Mouse (Mus musculus) ES-Bruce4 (cell line): ENCODE data around the gene Dhrs13. TPM values are rescaled to one million over a fixed set of nuclear protein-coding genes. Genes with fewer than 3 reads are reported as not detected.
A peak's percentile ranks its signal among the peaks of the same experiment; 100 is the strongest.

Experiments
- H3K27ac ChIP-seq: 2 replicates; pipeline ENCODE4 v1.5.1; 2012; ENCODE audit warnings: low read length, inconsistent platforms; ENCODE audit not compliant: insufficient read depth
- H3K27me3 ChIP-seq: 2 replicates; pipeline ENCODE4 v1.6.1; 2012; ENCODE audit warnings: mild to moderate bottlenecking, low read length, inconsistent platforms; ENCODE audit not compliant: control insufficient read depth, poor library complexity, insufficient read depth, severe bottlenecking
- H3K36me3 ChIP-seq: 2 replicates; pipeline ENCODE4 v1.6.1; 2012; ENCODE audit warnings: inconsistent platforms, mild to moderate bottlenecking, low read length, moderate library complexity; ENCODE audit not compliant: control insufficient read depth, poor library complexity, insufficient read depth, severe bottlenecking
- H3K4me1 ChIP-seq: one replicate; pipeline ENCODE4 v1.8.1; 2011; ENCODE audit warnings: low read length; ENCODE audit not compliant: control insufficient read depth, insufficient read depth
- H3K4me3 ChIP-seq: 2 replicates; pipeline ENCODE4 v1.5.1; 2011; ENCODE audit warnings: low read depth, mild to moderate bottlenecking, low read length
- H3K9ac ChIP-seq: 2 replicates; pipeline ENCODE4 v1.6.1; 2012; ENCODE audit warnings: low read depth, mild to moderate bottlenecking, inconsistent platforms; ENCODE audit not compliant: poor library complexity, severe bottlenecking
- H3K9me3 ChIP-seq: replicated peaks from 2 replicates; pipeline ENCODE4 v1.6.1; 2012; ENCODE audit warnings: mild to moderate bottlenecking, low read length, inconsistent platforms; ENCODE audit not compliant: control insufficient read depth, poor library complexity, insufficient read depth, severe bottlenecking
- CTCF ChIP-seq: IDR thresholded peaks from one replicate; pipeline ENCODE4 v1.8.1; 2011; ENCODE audit warnings: low read depth, low read length
- EP300 ChIP-seq: IDR thresholded peaks from 2 replicates; pipeline ENCODE4 v1.6.1; 2011; ENCODE audit warnings: low read depth, low read length; ENCODE audit not compliant: insufficient read depth
- POLR2A ChIP-seq: IDR thresholded peaks from one replicate; pipeline ENCODE4 v1.8.1; 2011; ENCODE audit warnings: low read length; ENCODE audit not compliant: insufficient read depth
- polyA plus RNA-seq: library from polyadenylated mRNA; stranded (reverse); fragments of >200 nt; gene quantifications from 2 replicates; pipeline ENCODE4 v1.2.4, GENCODE M21; 2011; ENCODE audit warnings: low read depth; ENCODE audit not compliant: missing spikeins, insufficient read depth, insufficient read length

Gene Dhrs13
- polyA plus RNA-seq, 1 experiment, result 8.7 TPM

DNA sequence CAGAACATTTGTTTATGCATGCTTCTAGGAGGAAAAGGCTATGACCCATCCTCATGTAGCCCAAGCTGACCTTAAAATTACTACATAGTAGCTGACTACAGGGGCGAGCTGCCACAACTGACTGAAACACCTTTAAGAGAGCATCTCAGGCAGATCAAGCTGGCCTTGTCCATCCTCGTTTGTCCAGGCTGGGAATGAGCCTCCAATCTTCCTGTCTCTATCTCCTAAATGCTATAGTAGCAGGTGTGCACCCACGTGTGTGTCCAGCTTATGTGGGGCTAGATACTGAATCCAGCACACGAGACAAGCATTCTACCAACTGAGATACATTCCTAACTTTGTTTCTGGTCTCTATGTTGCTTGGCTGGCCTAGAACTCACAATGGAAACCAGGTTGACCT lies 42.6 kb downstream of the Dhrs13 start:
- Histone ChIP-seq H3K4me3 (no peak overlapping the region), H3K4me1 (peaks cover 5% of the 10 kb centered on the region), H3K36me3 (peaks cover 24% of the 10 kb centered on the region), H3K27me3 (no peaks in the 10 kb centered on the region), H3K27ac (no peak overlapping the region), H3K9me3 (no peaks in the 10 kb centered on the region), H3K9ac (no peak overlapping the region)
- no peak for TF ChIP-seq POLR2A
- no peak for TF ChIP-seq EP300
- no peak for TF ChIP-seq CTCF

- Histone ChIP-seq H3K9ac (peak within 1 kb of the TSS; percentile 69), H3K27ac (no peak within 1 kb of the TSS)
- no peak for TF ChIP-seq EP300
- peak; percentile 84 for TF ChIP-seq POLR2A
- TF ChIP-seq CTCF, result no peak
Observed at GRCm38 (mm10) chr11:78079961-78080921, 48.2 kb downstream of the Dhrs13 start, which contains the start of gene Eral1. Eral1 (minus strand) TSS chr11:78080383.

DNA sequence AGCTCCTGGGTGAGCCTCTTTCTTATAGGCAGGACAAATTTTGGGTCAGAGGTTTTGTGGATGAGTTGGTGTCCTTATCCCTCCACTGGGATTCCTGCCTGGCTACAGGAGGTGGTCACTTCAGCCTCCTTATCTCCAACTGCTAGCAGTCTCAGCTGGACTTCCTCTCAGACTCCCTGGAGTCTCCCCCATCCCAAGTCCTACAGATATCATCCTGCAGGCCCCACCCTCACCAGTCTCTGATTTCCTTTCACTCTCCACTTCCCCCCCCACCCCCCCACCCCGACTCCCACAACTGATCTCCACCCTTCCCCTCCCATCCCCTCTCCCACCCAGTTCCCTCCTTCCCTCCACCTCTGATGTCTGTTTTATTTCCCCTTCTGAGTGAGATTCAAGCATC lies 51.5 kb downstream of the Dhrs13 start:
- Histone ChIP-seq H3K36me3 (no peaks in the 10 kb centered on the region), H3K27ac (no peak overlapping the region), H3K27me3 (no peaks in the 10 kb centered on the region), H3K4me3 (no peak overlapping the region), H3K9ac (no peak overlapping the region), H3K4me1 (no peaks in the 10 kb centered on the region), H3K9me3 (no peaks in the 10 kb centered on the region)
- TF ChIP-seq CTCF, result no peak
- no peak for TF ChIP-seq POLR2A
- no peak for TF ChIP-seq EP300

More at GRCm38 (mm10) chr11:78079961-78080921, 48.2 kb downstream of the Dhrs13 start, which contains the start of gene Eral1:
- Histone ChIP-seq H3K36me3 (peaks cover 9% of the 10 kb centered on the region), H3K4me1 (no peaks in the 10 kb centered on the region), H3K9me3 (no peaks in the 10 kb centered on the region), H3K4me3 (peak within 1 kb of the TSS; percentile 91), H3K27me3 (no peaks in the 10 kb centered on the region)

- TF ChIP-seq EP300 (no peak), POLR2A (no peak), CTCF (no peak)
- no peaks in the 10 kb centered on the region for H3K9me3 ChIP-seq
- H3K27me3 ChIP-seq, result no peaks in the 10 kb centered on the region
- no peaks in the 10 kb centered on the region for H3K4me1 ChIP-seq
- no peaks in the 10 kb centered on the region for H3K36me3 ChIP-seq
- no peak overlapping the region for H3K27ac ChIP-seq
- H3K9ac ChIP-seq, result no peak overlapping the region
- no peak overlapping the region for H3K4me3 ChIP-seq
Observed at GRCm38 (mm10) chr11:78086925-78087479, 54.9 kb downstream of the Dhrs13 start.

Other genes with a start within 250 kb of the Dhrs13 start
- not detected in 2 replicates for gene Gm10277, start 244.5 kb upstream of the Dhrs13 start, polyA plus RNA-seq
- 14.3 and 17.0 TPM in 2 replicates for gene Pipox, start 138.2 kb upstream of the Dhrs13 start, polyA plus RNA-seq
- gene Sez6, start 101.5 kb upstream of the Dhrs13 start, polyA plus RNA-seq, result 0.33 and 0.57 TPM in 2 replicates
- 50.8 and 58.2 TPM in 2 replicates for gene Phf12, start 49.5 kb upstream of the Dhrs13 start, polyA plus RNA-seq
- gene Flot2, start 5.7 kb downstream of the Dhrs13 start, polyA plus RNA-seq, result 76.6 and 85.5 TPM in 2 replicates
- 24.0 and 25.1 TPM in 2 replicates for gene Eral1, start 48.1 kb downstream of the Dhrs13 start, polyA plus RNA-seq
- 17.5 and 18.1 TPM in 2 replicates for gene Fam222b, start 62.4 kb downstream of the Dhrs13 start, polyA plus RNA-seq
- 87.4 and 99.3 TPM in 2 replicates for gene Traf4, start 133.3 kb downstream of the Dhrs13 start, polyA plus RNA-seq
- 18.1 and 20.0 TPM in 2 replicates for gene Nek8, start 144.4 kb downstream of the Dhrs13 start, polyA plus RNA-seq
- 12.2 and 13.2 TPM in 2 replicates for gene Tlcd1, start 144.4 kb downstream of the Dhrs13 start, polyA plus RNA-seq
- 2,740 and 2,914 TPM in 2 replicates for gene Rpl23a, start 151.3 kb downstream of the Dhrs13 start, polyA plus RNA-seq
- gene Rab34, start 156.2 kb downstream of the Dhrs13 start, polyA plus RNA-seq, result 33.1 and 36.1 TPM in 2 replicates
- 6.1 and 7.6 TPM in 2 replicates for gene Proca1, start 161.1 kb downstream of the Dhrs13 start, polyA plus RNA-seq
- 53.9 and 56.6 TPM in 2 replicates for gene Sdf2, start 213.5 kb downstream of the Dhrs13 start, polyA plus RNA-seq
- 73.2 and 73.4 TPM in 2 replicates for gene Supt6, start 213.7 kb downstream of the Dhrs13 start, polyA plus RNA-seq
- 108 and 112 TPM in 2 replicates for gene 2610507B11Rik, start 229.5 kb downstream of the Dhrs13 start, polyA plus RNA-seq